Mouse (Mus musculus): ENCODE results near the gene Amhr2. TPM values are rescaled to one million over a fixed set of nuclear protein-coding genes. Genes with fewer than 3 reads are reported as not detected.

The Amhr2 gene
- polyA plus RNA-seq, 1 experiment from 2014 or later: not detected

GRCm38 (mm10) chr15:102459381-102459780 is 14.2 kb downstream of the Amhr2 start:
- no peak overlapping the region for H3K27ac ChIP-seq (replicated peaks; ENCODE audit: low read depth, low read length)
- no peaks in the 10 kb centered on the region for H3K9me3 ChIP-seq (ENCODE audit: control insufficient read depth, low read length)
- peak overlapping the region; percentile 42 for H3K4me3 ChIP-seq (ENCODE audit: low read depth, low read length)
- peak overlapping the region; percentile 24 for H3K9ac ChIP-seq (ENCODE audit: low read length)
- ATAC-seq (ENCODE audit: insufficient number of reproducible peaks, low FRiP score, low TSS enrichment, low read depth): no peak
- H3K4me1 ChIP-seq (ENCODE audit: control insufficient read depth, insufficient read depth, low read length): no peaks in the 10 kb centered on the region
- DNase-seq (ENCODE audit: low spot score): no peak
- H3K27me3 ChIP-seq (ENCODE audit: control insufficient read depth, insufficient read depth, low read length): no peaks in the 10 kb centered on the region
- no peaks in the 10 kb centered on the region for H3K36me3 ChIP-seq (ENCODE audit: control insufficient read depth, insufficient read depth, low read length)
- 39% methylated on average over 6 of the region's 6 CpGs for WGBS
- H3K4me2 ChIP-seq (ENCODE audit: low read depth, severe bottlenecking): peak overlapping the region; percentile 51

GRCm38 (mm10) chr15:102459847-102460246 is 14.7 kb downstream of the Amhr2 start:
- Histone ChIP-seq H3K36me3 (ENCODE audit: control insufficient read depth, insufficient read depth, low read length) (no peaks in the 10 kb centered on the region), H3K9ac (ENCODE audit: low read length) (no peak overlapping the region), H3K9me3 (ENCODE audit: control insufficient read depth, low read length) (no peaks in the 10 kb centered on the region), H3K27me3 (ENCODE audit: control insufficient read depth, insufficient read depth, low read length) (no peaks in the 10 kb centered on the region), H3K4me3 (ENCODE audit: low read depth, low read length) (no peak overlapping the region), H3K4me1 (ENCODE audit: control insufficient read depth, insufficient read depth, low read length) (no peaks in the 10 kb centered on the region), H3K27ac (replicated peaks; ENCODE audit: low read depth, low read length) (no peak overlapping the region), H3K4me2 (ENCODE audit: low read depth, severe bottlenecking) (no peak overlapping the region)
- 72% methylated on average over 5 of the region's 5 CpGs for WGBS
- DNase-seq (ENCODE audit: low spot score): no peak
- ATAC-seq (ENCODE audit: insufficient number of reproducible peaks, low FRiP score, low TSS enrichment, low read depth): no peak

GRCm38 (mm10) chr15:102460409-102460808 is 15.2 kb downstream of the Amhr2 start:
- Histone ChIP-seq H3K9me3 (ENCODE audit: control insufficient read depth, low read length) (no peaks in the 10 kb centered on the region), H3K27me3 (ENCODE audit: control insufficient read depth, insufficient read depth, low read length) (no peaks in the 10 kb centered on the region), H3K4me2 (ENCODE audit: low read depth, severe bottlenecking) (no peak overlapping the region), H3K36me3 (ENCODE audit: control insufficient read depth, insufficient read depth, low read length) (no peaks in the 10 kb centered on the region), H3K4me3 (ENCODE audit: low read depth, low read length) (no peak overlapping the region), H3K27ac (replicated peaks; ENCODE audit: low read depth, low read length) (no peak overlapping the region), H3K4me1 (ENCODE audit: control insufficient read depth, insufficient read depth, low read length) (no peaks in the 10 kb centered on the region), H3K9ac (ENCODE audit: low read length) (no peak overlapping the region)
- DNase-seq (ENCODE audit: low spot score) (no peak), ATAC-seq (ENCODE audit: insufficient number of reproducible peaks, low FRiP score, low TSS enrichment, low read depth) (no peak)
- 86% methylated on average over 12 of the region's 12 CpGs for WGBS

- H3K27ac ChIP-seq (replicated peaks; ENCODE audit: low read depth, low read length): no peak overlapping the region
- WGBS: 63% methylated on average over 4 of the region's 4 CpGs
- no peak overlapping the region for H3K4me2 ChIP-seq (ENCODE audit: low read depth, severe bottlenecking)
- no peak overlapping the region for H3K4me3 ChIP-seq (ENCODE audit: low read depth, low read length)
- ATAC-seq (ENCODE audit: insufficient number of reproducible peaks, low FRiP score, low TSS enrichment, low read depth): no peak
- no peaks in the 10 kb centered on the region for H3K4me1 ChIP-seq (ENCODE audit: control insufficient read depth, insufficient read depth, low read length)
- no peak for DNase-seq (ENCODE audit: low spot score)
- H3K27me3 ChIP-seq (ENCODE audit: control insufficient read depth, insufficient read depth, low read length): no peaks in the 10 kb centered on the region
- H3K9me3 ChIP-seq (ENCODE audit: control insufficient read depth, low read length): no peaks in the 10 kb centered on the region
- no peak overlapping the region for H3K9ac ChIP-seq (ENCODE audit: low read length)
- no peaks in the 10 kb centered on the region for H3K36me3 ChIP-seq (ENCODE audit: control insufficient read depth, insufficient read depth, low read length)
Observed at GRCm38 (mm10) chr15:102460971-102461370, 15.8 kb downstream of the Amhr2 start.

- ATAC-seq (ENCODE audit: insufficient number of reproducible peaks, low FRiP score, low TSS enrichment, low read depth) (no peak), DNase-seq (ENCODE audit: low spot score) (no peak)
- Histone ChIP-seq H3K4me2 (ENCODE audit: low read depth, severe bottlenecking) (no peak overlapping the region), H3K4me3 (ENCODE audit: low read depth, low read length) (no peak overlapping the region), H3K27me3 (ENCODE audit: control insufficient read depth, insufficient read depth, low read length) (no peaks in the 10 kb centered on the region), H3K9ac (ENCODE audit: low read length) (no peak overlapping the region), H3K4me1 (ENCODE audit: control insufficient read depth, insufficient read depth, low read length) (no peaks in the 10 kb centered on the region), H3K27ac (replicated peaks; ENCODE audit: low read depth, low read length) (no peak overlapping the region), H3K9me3 (ENCODE audit: control insufficient read depth, low read length) (no peaks in the 10 kb centered on the region), H3K36me3 (ENCODE audit: control insufficient read depth, insufficient read depth, low read length) (no peaks in the 10 kb centered on the region)
- WGBS: 84% methylated on average over 9 of the region's 9 CpGs
Observed at GRCm38 (mm10) chr15:102461430-102462075, 16.4 kb downstream of the Amhr2 start.

- no peak overlapping the region for H3K4me3 ChIP-seq (ENCODE audit: low read depth, low read length)
Observed at GRCm38 (mm10) chr15:102463666-102464065, 18.5 kb downstream of the Amhr2 start.

GRCm38 (mm10) chr15:102468675-102469370 is 23.7 kb downstream of the Amhr2 start:
- H3K27ac ChIP-seq (replicated peaks; ENCODE audit: low read depth, low read length): no peak overlapping the region
- peaks cover 2% of the 10 kb centered on the region; the same call in 1 of the 2 replicates for H3K36me3 ChIP-seq (ENCODE audit: control insufficient read depth, insufficient read depth, low read length)
- H3K9ac ChIP-seq (ENCODE audit: low read length): no peak overlapping the region
- H3K4me2 ChIP-seq (ENCODE audit: low read depth, severe bottlenecking): no peak overlapping the region
- no peak overlapping the region for H3K4me3 ChIP-seq (ENCODE audit: low read depth, low read length)
- H3K4me1 ChIP-seq (ENCODE audit: control insufficient read depth, insufficient read depth, low read length): 0 out of 2 replicates have a peak, but pooled peaks cover 3% of the 10 kb centered on the region
- no peaks in the 10 kb centered on the region for H3K27me3 ChIP-seq (ENCODE audit: control insufficient read depth, insufficient read depth, low read length)
- no peaks in the 10 kb centered on the region for H3K9me3 ChIP-seq (ENCODE audit: control insufficient read depth, low read length)
- DNase-seq (ENCODE audit: low spot score): no peak
- WGBS: 94% methylated on average over 9 of the region's 9 CpGs
- no peak for ATAC-seq (ENCODE audit: insufficient number of reproducible peaks, low FRiP score, low TSS enrichment, low read depth)

More at GRCm38 (mm10) chr15:102463666-102464065, 18.5 kb downstream of the Amhr2 start:
- Histone ChIP-seq H3K4me1 (ENCODE audit: control insufficient read depth, insufficient read depth, low read length) (no peaks in the 10 kb centered on the region), H3K27ac (replicated peaks; ENCODE audit: low read depth, low read length) (no peak overlapping the region), H3K36me3 (ENCODE audit: control insufficient read depth, insufficient read depth, low read length) (no peaks in the 10 kb centered on the region), H3K9ac (ENCODE audit: low read length) (no peak overlapping the region), H3K27me3 (ENCODE audit: control insufficient read depth, insufficient read depth, low read length) (no peaks in the 10 kb centered on the region), H3K9me3 (ENCODE audit: control insufficient read depth, low read length) (no peaks in the 10 kb centered on the region), H3K4me2 (ENCODE audit: low read depth, severe bottlenecking) (no peak overlapping the region)
- no peak for ATAC-seq (ENCODE audit: insufficient number of reproducible peaks, low FRiP score, low TSS enrichment, low read depth)
- DNase-seq (ENCODE audit: low spot score): no peak

- Histone ChIP-seq H3K4me3 (ENCODE audit: low read depth, low read length) (peak within 1 kb of the TSS; percentile 70), H3K9me3 (ENCODE audit: control insufficient read depth, low read length) (no peaks in the 10 kb centered on the region), H3K36me3 (ENCODE audit: control insufficient read depth, insufficient read depth, low read length) (peaks cover 2% of the 10 kb centered on the region; the same call in 1 of the 2 replicates), H3K27me3 (ENCODE audit: control insufficient read depth, insufficient read depth, low read length) (no peaks in the 10 kb centered on the region), H3K4me1 (ENCODE audit: control insufficient read depth, insufficient read depth, low read length) (0 out of 2 replicates have a peak, but pooled peaks cover 3% of the 10 kb centered on the region), H3K27ac (replicated peaks; ENCODE audit: low read depth, low read length) (peak within 1 kb of the TSS; percentile 90), H3K4me2 (ENCODE audit: low read depth, severe bottlenecking) (peak within 1 kb of the TSS; percentile 56), H3K9ac (ENCODE audit: low read length) (peak within 1 kb of the TSS; percentile 86)
- under 1% methylated on average over 37 of the region's 40 CpGs for WGBS
- ATAC-seq (ENCODE audit: insufficient number of reproducible peaks, low FRiP score, low TSS enrichment, low read depth) (peak; percentile 97), DNase-seq (ENCODE audit: low spot score) (peak; percentile 96)
Observed at GRCm38 (mm10) chr15:102470183-102470604, 25.0 kb downstream of the Amhr2 start, which contains the start of gene Pcbp2. Gene Pcbp2 (plus strand): TSS chr15:102470539.

Measured in limb, embryonic 11.5 days (tissue).